Mouse (Mus musculus): ENCODE measurements around the gene Fibcd1. TPM values are rescaled to one million over a fixed set of nuclear protein-coding genes. Genes with fewer than 3 reads are reported as not detected.
A peak's percentile ranks its signal among the peaks of the same experiment; 100 is the strongest.

Fibcd1 gene
- polyA plus RNA-seq, 1 experiment = 0.13 TPM

- TF ChIP-seq TCF12 (IDR thresholded peaks at IDR 0.05; ENCODE audit: insufficient read depth, poor library complexity, severe bottlenecking) (no peak), REST (IDR thresholded peaks at IDR 0.05; ENCODE audit: insufficient read depth, insufficient read length) (no peak), SRF (IDR thresholded peaks at IDR 0.05; ENCODE audit: control insufficient read depth, insufficient read length, low read depth) (no peak), MYOD1 (IDR thresholded peaks at IDR 0.05; ENCODE audit: control insufficient read depth in 1 of 3, insufficient read length in 2 of 3, low read depth in 2 of 3) (no peak), POLR2A (IDR thresholded peaks at IDR 0.05; ENCODE audit: insufficient read length, low read depth) (no peak), USF1 (IDR thresholded peaks at IDR 0.05; ENCODE audit: low read depth) (no peak), MYOG (IDR thresholded peaks at IDR 0.05; ENCODE audit: control insufficient read depth in 1 of 3, insufficient read depth in 1 of 3, insufficient read length in 2 of 3, low read depth in 2 of 3) (no peak), CEBPB (IDR thresholded peaks at IDR 0.05; ENCODE audit: insufficient read depth, poor library complexity, severe bottlenecking) (no peak), TCF3 (IDR thresholded peaks at IDR 0.05; ENCODE audit: insufficient read length, low read depth) (no peak), E2F4 (IDR thresholded peaks at IDR 0.05; ENCODE audit: insufficient read depth) (no peak), MAX (IDR thresholded peaks at IDR 0.05; ENCODE audit: low read depth) (no peak), POLR2AphosphoS2 (IDR thresholded peaks at IDR 0.05; ENCODE audit: insufficient read length, low read depth) (no peak)
- Histone ChIP-seq H3K36me3 (ENCODE audit: control insufficient read depth, insufficient read depth) (peaks cover 26% of the 10 kb centered on the region), H3K4me3 (no peak overlapping the region), H3K27me3 (ENCODE audit: control insufficient read depth, insufficient read depth, insufficient read length) (no peaks in the 10 kb centered on the region), H3K79me2 (ENCODE audit: control insufficient read depth, insufficient read depth) (no peaks in the 10 kb centered on the region), H3K4me2 (ENCODE audit: low read depth) (no peak overlapping the region), H3ac (ENCODE audit: control insufficient read depth, insufficient read length) (no peak overlapping the region)
Measured at GRCm38 (mm10) chr2:31787029-31787428, 58.8 kb downstream of the Fibcd1 start.

GRCm38 (mm10) chr2:31785074-31785473 is 60.7 kb downstream of the Fibcd1 start:
- Histone ChIP-seq H3K27me3 (ENCODE audit: control insufficient read depth, insufficient read depth, insufficient read length) (no peaks in the 10 kb centered on the region), H3K79me2 (ENCODE audit: control insufficient read depth, insufficient read depth) (no peaks in the 10 kb centered on the region), H3ac (ENCODE audit: control insufficient read depth, insufficient read length) (no peak overlapping the region), H3K36me3 (ENCODE audit: control insufficient read depth, insufficient read depth) (peaks cover 27% of the 10 kb centered on the region), H3K4me2 (ENCODE audit: low read depth) (no peak overlapping the region), H3K4me3 (no peak overlapping the region)
- TF ChIP-seq CEBPB (IDR thresholded peaks at IDR 0.05; ENCODE audit: insufficient read depth, poor library complexity, severe bottlenecking) (no peak), POLR2A (IDR thresholded peaks at IDR 0.05; ENCODE audit: insufficient read length, low read depth) (no peak), MYOG (IDR thresholded peaks at IDR 0.05; ENCODE audit: control insufficient read depth in 1 of 3, insufficient read depth in 1 of 3, insufficient read length in 2 of 3, low read depth in 2 of 3) (no peak), TCF12 (IDR thresholded peaks at IDR 0.05; ENCODE audit: insufficient read depth, poor library complexity, severe bottlenecking) (no peak), SRF (IDR thresholded peaks at IDR 0.05; ENCODE audit: control insufficient read depth, insufficient read length, low read depth) (no peak), USF1 (IDR thresholded peaks at IDR 0.05; ENCODE audit: low read depth) (no peak), MAX (IDR thresholded peaks at IDR 0.05; ENCODE audit: low read depth) (no peak), REST (IDR thresholded peaks at IDR 0.05; ENCODE audit: insufficient read depth, insufficient read length) (no peak), POLR2AphosphoS2 (IDR thresholded peaks at IDR 0.05; ENCODE audit: insufficient read length, low read depth) (peak; percentile 56)

GRCm38 (mm10) chr2:31782958-31783602 is 62.7 kb downstream of the Fibcd1 start:
- Histone ChIP-seq H3ac (ENCODE audit: control insufficient read depth, insufficient read length) (no peak overlapping the region), H3K27me3 (ENCODE audit: control insufficient read depth, insufficient read depth, insufficient read length) (no peaks in the 10 kb centered on the region), H3K36me3 (ENCODE audit: control insufficient read depth, insufficient read depth) (peaks cover 41% of the 10 kb centered on the region), H3K4me2 (ENCODE audit: low read depth) (no peak overlapping the region), H3K4me3 (no peak overlapping the region), H3K79me2 (ENCODE audit: control insufficient read depth, insufficient read depth) (peaks cover 1% of the 10 kb centered on the region)
- no peak for TF ChIP-seq TCF12 (IDR thresholded peaks at IDR 0.05; ENCODE audit: insufficient read depth, poor library complexity, severe bottlenecking)
- TF ChIP-seq CEBPB (IDR thresholded peaks at IDR 0.05; ENCODE audit: insufficient read depth, poor library complexity, severe bottlenecking) = no peak
- no peak for TF ChIP-seq E2F4 (IDR thresholded peaks at IDR 0.05; ENCODE audit: insufficient read depth)
- TF ChIP-seq MAX (IDR thresholded peaks at IDR 0.05; ENCODE audit: low read depth) = no peak
- TF ChIP-seq POLR2AphosphoS2 (IDR thresholded peaks at IDR 0.05; ENCODE audit: insufficient read length, low read depth) = no peak
- TF ChIP-seq USF1 (IDR thresholded peaks at IDR 0.05; ENCODE audit: low read depth) = no peak
- TF ChIP-seq POLR2A (IDR thresholded peaks at IDR 0.05; ENCODE audit: insufficient read length, low read depth) = no peak
- no peak for TF ChIP-seq MYOD1 (IDR thresholded peaks at IDR 0.05; ENCODE audit: control insufficient read depth in 1 of 3, insufficient read length in 2 of 3, low read depth in 2 of 3)
- no peak for TF ChIP-seq SRF (IDR thresholded peaks at IDR 0.05; ENCODE audit: control insufficient read depth, insufficient read length, low read depth)
- no peak for TF ChIP-seq TCF3 (IDR thresholded peaks at IDR 0.05; ENCODE audit: insufficient read length, low read depth)
- TF ChIP-seq REST (IDR thresholded peaks at IDR 0.05; ENCODE audit: insufficient read depth, insufficient read length) = no peak
- TF ChIP-seq MYOG (IDR thresholded peaks at IDR 0.05; ENCODE audit: control insufficient read depth in 1 of 3, insufficient read depth in 1 of 3, insufficient read length in 2 of 3, low read depth in 2 of 3) = no peak

- H3K4me2 ChIP-seq (ENCODE audit: low read depth) = no peak overlapping the region
- no peaks in the 10 kb centered on the region for H3K27me3 ChIP-seq (ENCODE audit: control insufficient read depth, insufficient read depth, insufficient read length)
- H3K79me2 ChIP-seq (ENCODE audit: control insufficient read depth, insufficient read depth) = peaks cover 39% of the 10 kb centered on the region
- no peak overlapping the region for H3ac ChIP-seq (ENCODE audit: control insufficient read depth, insufficient read length)
- peaks cover 25% of the 10 kb centered on the region for H3K36me3 ChIP-seq (ENCODE audit: control insufficient read depth, insufficient read depth)
- TF ChIP-seq POLR2A (IDR thresholded peaks at IDR 0.05; ENCODE audit: insufficient read length, low read depth) = no peak
- TF ChIP-seq MAX (IDR thresholded peaks at IDR 0.05; ENCODE audit: low read depth) = no peak
- no peak for TF ChIP-seq SRF (IDR thresholded peaks at IDR 0.05; ENCODE audit: control insufficient read depth, insufficient read length, low read depth)
- no peak overlapping the region for H3K4me3 ChIP-seq
Measured at GRCm38 (mm10) chr2:31779258-31779657, 66.5 kb downstream of the Fibcd1 start.

- Histone ChIP-seq H3K4me3 (no peak overlapping the region), H3K36me3 (ENCODE audit: control insufficient read depth, insufficient read depth) (peaks cover 23% of the 10 kb centered on the region), H3K27me3 (ENCODE audit: control insufficient read depth, insufficient read depth, insufficient read length) (no peaks in the 10 kb centered on the region), H3ac (ENCODE audit: control insufficient read depth, insufficient read length) (no peak overlapping the region), H3K4me2 (ENCODE audit: low read depth) (no peak overlapping the region), H3K79me2 (ENCODE audit: control insufficient read depth, insufficient read depth) (peaks cover 67% of the 10 kb centered on the region)
- no peak for TF ChIP-seq REST (IDR thresholded peaks at IDR 0.05; ENCODE audit: insufficient read depth, insufficient read length)
- no peak for TF ChIP-seq TCF12 (IDR thresholded peaks at IDR 0.05; ENCODE audit: insufficient read depth, poor library complexity, severe bottlenecking)
- no peak for TF ChIP-seq E2F4 (IDR thresholded peaks at IDR 0.05; ENCODE audit: insufficient read depth)
- TF ChIP-seq MAX (IDR thresholded peaks at IDR 0.05; ENCODE audit: low read depth) = no peak
- no peak for TF ChIP-seq POLR2AphosphoS2 (IDR thresholded peaks at IDR 0.05; ENCODE audit: insufficient read length, low read depth)
- TF ChIP-seq SRF (IDR thresholded peaks at IDR 0.05; ENCODE audit: control insufficient read depth, insufficient read length, low read depth) = no peak
- no peak for TF ChIP-seq MYOD1 (IDR thresholded peaks at IDR 0.05; ENCODE audit: control insufficient read depth in 1 of 3, insufficient read length in 2 of 3, low read depth in 2 of 3)
- no peak for TF ChIP-seq CEBPB (IDR thresholded peaks at IDR 0.05; ENCODE audit: insufficient read depth, poor library complexity, severe bottlenecking)
- no peak for TF ChIP-seq TCF3 (IDR thresholded peaks at IDR 0.05; ENCODE audit: insufficient read length, low read depth)
Measured at GRCm38 (mm10) chr2:31776479-31776878, 69.3 kb downstream of the Fibcd1 start.
